Mouse (Mus musculus): ENCODE measurements at regions not wholly inside any gene's neighbourhood (a gene's known extent, or its start where the extent isn't known, plus 50 kb on each side); places are given as distances from the start of the nearest gene placed in this dataset.

- DNase-seq (ENCODE audit: low spot score), result no peak
Observed at GRCm38 (mm10) chr1:128724433-128725091, 132.5 kb upstream of the Cxcr4 start.

GRCm38 (mm10) chr1:128723843-128724242 lies 131.8 kb upstream of the Cxcr4 start:
- no peak for DNase-seq (ENCODE audit: low spot score)

- no peak for DNase-seq (ENCODE audit: low spot score)
Observed at GRCm38 (mm10) chr1:128722061-128722471, 130.0 kb upstream of the Cxcr4 start.

GRCm38 (mm10) chr1:128714843-128715242 lies 122.8 kb upstream of the Cxcr4 start:
- DNase-seq (ENCODE audit: low spot score), result peak; percentile 37

- DNase-seq (ENCODE audit: low spot score), result no peak
Observed at GRCm38 (mm10) chr1:128712876-128713275, 120.8 kb upstream of the Cxcr4 start.

- peak; percentile 55 for DNase-seq (ENCODE audit: low spot score)
Observed at GRCm38 (mm10) chr1:128711121-128711520, 119.0 kb upstream of the Cxcr4 start.

GRCm38 (mm10) chr1:128707747-128708146 lies 115.7 kb upstream of the Cxcr4 start:
- DNase-seq (ENCODE audit: low spot score), result no peak

- DNase-seq (ENCODE audit: low spot score), result no peak
Observed at GRCm38 (mm10) chr1:128706167-128706566, 114.1 kb upstream of the Cxcr4 start.

- DNase-seq (ENCODE audit: low spot score), result no peak
Observed at GRCm38 (mm10) chr1:128705071-128705503, 113.0 kb upstream of the Cxcr4 start.

DNA sequence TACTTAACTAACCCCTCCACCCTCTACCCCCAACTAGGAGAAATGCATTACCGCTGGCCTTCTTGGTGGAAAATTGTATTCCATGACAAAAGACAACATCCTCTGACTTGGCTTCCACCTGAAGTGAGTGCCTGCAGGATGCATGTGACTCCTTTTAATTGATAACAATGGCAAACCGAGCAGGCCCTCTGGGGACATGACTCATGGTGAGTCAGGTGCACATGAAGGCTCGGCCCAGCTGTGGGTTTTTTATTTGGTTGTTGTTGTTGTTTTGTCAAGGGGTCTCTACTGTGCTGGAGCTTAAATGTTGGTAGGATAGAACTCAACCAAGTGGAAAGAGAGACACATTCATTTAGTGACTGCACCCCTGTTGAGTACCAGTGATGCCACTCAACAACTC lies 109.2 kb upstream of the Cxcr4 start:
- no peak for DNase-seq (ENCODE audit: low spot score)

DNA sequence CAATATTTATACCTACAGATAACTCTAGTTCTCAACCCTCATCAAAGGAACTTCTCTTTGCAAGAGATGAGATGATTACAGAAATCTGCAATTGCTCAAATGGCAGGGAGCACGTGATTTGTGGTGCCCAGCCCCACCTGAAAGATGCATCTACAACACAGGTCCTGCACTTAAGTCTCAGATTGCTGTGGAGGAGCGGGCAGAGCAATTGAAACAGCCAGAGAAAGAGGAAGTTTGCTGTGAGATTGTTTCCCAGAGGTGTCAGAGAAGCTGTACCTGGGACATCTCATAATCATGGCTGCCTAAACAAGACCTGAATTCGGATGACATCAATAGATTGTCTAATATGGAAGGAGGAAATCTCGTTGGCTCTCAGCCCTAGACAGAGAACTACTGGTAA lies 105.9 kb upstream of the Cxcr4 start:
- DNase-seq (ENCODE audit: low spot score), result no peak

DNA sequence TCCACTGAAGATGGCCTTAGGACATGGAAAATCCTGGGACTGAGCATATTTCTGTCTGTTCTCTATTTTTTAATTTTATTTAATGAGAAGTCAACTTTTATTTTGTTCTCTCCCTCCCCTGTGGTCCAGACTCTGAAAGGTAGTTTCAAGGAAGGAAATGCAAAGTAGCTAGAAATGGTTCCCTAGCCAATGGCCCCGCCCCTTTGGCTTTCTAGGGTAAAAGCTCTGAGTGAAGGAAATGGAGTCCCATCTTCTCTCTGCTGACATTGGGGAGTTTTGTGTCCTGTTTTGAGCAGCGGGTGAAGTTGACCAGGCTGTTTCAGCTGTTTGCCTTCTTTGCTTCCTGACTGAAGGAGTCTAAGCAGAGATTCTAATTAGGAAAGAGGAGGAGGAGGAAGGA lies 103.8 kb upstream of the Cxcr4 start:
- no peak for DNase-seq (ENCODE audit: low spot score)

DNA sequence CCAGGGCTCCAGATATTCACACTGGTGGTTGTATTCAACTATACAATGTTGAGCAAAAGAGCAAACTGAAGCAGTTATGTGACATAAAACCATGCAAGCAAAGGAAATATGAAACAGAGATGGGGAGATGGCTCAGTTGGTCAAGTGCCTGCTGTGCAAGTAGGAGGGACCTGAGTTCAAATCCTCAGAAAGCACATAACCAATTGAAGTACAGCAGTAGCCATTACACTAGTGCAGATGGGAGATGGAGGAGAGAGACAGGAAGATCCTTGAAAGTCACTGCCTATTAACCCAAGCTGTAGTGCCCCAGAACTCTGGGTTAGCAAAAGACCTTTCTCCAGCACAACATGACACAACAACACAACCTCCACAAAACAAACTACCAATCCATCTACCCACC lies 100.7 kb upstream of the Cxcr4 start:
- no peak for DNase-seq (ENCODE audit: low spot score)

- DNase-seq (ENCODE audit: low spot score), result peak; percentile 50
Observed at GRCm38 (mm10) chr1:128692313-128692712, 100.2 kb upstream of the Cxcr4 start.

DNA sequence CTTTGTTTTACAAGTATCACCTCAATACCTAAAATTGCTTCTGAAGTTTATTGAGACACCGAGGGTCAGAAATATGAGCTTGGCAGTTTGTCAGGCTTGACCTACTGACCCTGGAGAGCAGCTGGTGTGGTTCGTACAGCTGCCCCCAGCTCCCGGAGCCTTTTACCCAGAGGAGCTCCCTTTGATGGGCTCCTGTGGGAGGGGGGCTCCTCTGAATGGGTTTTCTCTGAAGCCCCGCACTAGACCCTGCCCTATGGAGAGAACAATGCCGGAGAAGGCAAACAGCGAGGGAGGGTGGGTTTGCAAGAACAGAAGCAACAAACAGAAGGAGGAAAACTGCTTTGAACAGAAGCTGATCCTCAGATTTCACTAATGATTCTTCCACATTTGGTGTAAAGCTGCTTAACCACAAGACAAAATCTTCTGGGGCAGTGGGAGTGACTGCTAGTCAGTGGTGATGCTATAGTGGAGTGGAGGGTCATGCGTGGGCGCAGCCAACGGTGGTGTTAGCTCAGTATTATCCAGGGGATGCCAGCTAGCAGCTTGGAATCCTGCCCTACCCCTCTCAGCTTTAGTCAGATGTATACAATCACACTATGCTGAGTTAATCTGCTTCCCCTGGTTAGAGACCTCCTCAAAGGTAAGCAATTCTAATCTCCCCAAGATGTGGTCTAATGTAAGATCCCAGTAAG lies 95.3 kb upstream of the Cxcr4 start:
- peak; percentile 73 for DNase-seq (ENCODE audit: low spot score)

DNA sequence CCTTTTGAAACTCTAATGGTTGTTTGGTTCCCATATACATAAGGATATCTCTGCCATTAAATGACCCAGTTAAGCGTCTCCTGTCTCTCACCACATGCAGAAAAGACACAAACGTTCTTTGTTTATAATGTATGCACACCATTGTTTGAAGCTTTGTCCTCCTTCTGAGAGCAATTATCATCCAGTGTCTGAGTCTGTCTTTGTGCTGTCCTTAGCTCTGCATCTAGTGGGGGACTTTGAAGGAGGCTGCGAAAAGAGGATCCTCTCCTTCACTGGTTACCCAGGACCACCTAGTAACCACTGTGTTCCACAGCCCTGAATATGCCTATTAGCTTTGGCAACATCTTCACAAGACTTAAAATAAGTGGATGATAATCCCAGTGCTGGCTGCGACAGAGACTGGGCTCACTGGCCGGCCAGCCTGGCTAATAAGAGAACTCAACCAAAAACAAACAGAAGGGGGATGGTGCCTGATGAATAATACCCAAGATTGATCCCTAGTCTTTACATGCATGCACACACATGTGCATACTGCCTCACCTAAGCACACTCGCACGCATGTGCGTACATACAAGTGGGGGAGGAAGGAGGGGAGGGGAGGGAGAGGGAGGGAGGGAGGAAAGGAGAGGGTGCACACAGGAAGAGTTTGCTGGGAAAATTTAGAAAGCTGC lies 93.5 kb upstream of the Cxcr4 start:
- peak; percentile 73 for DNase-seq (ENCODE audit: low spot score)

DNA sequence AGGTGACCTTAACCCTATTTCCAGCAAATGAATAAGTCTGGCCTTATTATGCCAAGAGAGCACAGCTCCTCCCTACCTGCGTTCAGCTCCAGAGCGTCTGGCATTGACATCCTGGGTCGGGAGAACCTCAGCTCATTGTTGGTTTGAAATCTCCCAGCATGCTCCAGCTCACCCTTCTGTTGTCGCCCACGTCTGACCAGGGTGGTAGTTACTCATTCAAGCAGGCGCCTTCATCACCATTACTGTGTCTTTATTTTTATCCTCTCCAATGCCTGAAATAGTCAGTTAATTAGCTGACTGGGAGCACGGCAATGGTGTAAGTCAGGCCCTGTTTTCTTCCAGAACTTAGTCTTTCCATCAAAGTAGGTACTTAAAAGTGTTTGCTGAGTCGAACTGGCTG lies 90.8 kb upstream of the Cxcr4 start:
- no peak for DNase-seq (ENCODE audit: low spot score)

GRCm38 (mm10) chr1:128681261-128681660 lies 89.2 kb upstream of the Cxcr4 start:
- no peak for DNase-seq (ENCODE audit: low spot score)

GRCm38 (mm10) chr1:128680538-128680937 lies 88.4 kb upstream of the Cxcr4 start:
- DNase-seq (ENCODE audit: low spot score), result no peak

DNA sequence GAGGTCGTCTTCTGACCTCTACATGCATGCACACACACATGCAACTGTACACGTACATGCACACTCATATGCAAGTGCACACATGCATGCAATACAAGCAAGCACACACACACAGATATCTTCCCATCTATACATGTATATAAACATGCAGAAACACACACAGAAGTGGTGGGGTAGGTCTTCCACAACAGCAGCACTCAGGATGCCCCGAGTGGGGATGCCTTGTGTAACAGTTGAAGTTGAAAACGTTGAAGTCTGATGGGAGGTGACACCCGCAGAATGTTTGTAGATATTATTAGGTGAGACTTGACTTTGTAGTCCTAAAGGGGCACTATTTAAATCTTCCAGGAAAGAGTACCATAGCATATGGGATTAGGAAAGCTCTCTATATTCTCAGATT lies 87.9 kb upstream of the Cxcr4 start:
- no peak for DNase-seq (ENCODE audit: low spot score)

DNA sequence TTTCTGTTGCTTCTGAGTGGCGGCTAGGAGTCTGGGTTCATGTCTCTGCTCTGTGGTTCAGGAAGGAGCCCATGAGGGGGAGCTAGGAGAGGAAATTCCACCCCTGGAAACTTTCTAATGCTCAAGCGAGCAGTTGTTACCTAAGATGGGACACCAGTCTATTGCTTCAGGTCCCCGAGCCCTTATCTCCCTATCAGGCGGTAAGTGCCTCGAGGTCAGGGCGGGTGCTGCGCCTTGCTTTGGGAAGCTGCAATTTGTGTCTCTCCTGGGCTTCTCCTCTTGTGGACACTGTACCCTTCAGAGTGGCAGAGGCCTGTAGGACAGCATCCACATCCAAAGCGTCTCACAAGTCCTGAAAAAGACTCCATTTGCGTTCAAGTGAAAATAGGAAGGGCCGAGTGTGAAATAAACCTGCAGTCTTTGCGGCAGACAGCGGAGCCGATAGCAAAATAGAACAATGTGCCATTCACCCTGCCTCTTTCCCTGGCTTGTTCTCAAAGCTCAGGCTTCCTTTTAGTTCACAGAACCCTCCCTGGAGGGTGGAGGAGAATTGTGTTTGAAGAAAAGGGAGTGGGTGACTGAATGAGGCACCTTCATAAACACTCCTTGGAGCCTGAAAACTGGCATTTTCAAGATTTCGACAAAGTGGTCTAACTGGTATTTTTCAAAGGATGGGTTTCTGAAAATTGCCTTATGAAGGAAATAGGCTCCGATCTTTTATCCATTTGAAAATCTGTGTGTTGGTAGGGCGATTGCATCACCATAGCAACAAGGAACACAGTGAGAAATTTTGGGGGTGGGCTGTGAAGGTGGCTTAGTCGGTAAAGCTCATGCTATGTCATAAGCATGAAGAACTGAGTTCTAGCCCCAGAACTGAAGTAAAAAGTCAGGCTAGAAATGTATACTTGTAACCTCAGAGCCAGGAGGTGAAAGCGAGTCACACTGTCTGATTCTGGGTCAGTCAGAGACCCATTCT lies 87.2 kb upstream of the Cxcr4 start:
- no peak for DNase-seq (ENCODE audit: low spot score)

- no peak for DNase-seq (ENCODE audit: low spot score)
Observed at GRCm38 (mm10) chr1:128675538-128675937, 83.4 kb upstream of the Cxcr4 start.

Data from retina, embryonic 14.5 days (tissue).